8 mouse cellular contexts compared by ENCODE assay signal in genomic region chr11:69452114-69452867, GRCm38 (mm10). TPM values are rescaled to one million over a fixed set of nuclear protein-coding genes. Genes with fewer than 3 reads are reported as not detected.
DNase-seq lines count a peak whose midpoint lies in the region; ATAC-seq and TF ChIP-seq lines count a peak whose summit lies in the region.

No protein-coding gene starts in this region.

- no peak overlapping the region for H3K4me2 ChIP-seq in forebrain, postnatal 0 days (ENCODE audit: low read depth)
- H3K4me2 ChIP-seq in embryonic facial prominence, embryonic 12.5 days (replicated peaks) = 0 out of 2 replicates have a peak overlapping the region, but pooled peaks have one; percentile 2
- H3K4me2 ChIP-seq in intestine, embryonic 15.5 days (replicated peaks) = peak overlapping the region; percentile 35; the same call in 1 of the 2 replicates
- peak overlapping the region; percentile 48 for H3K4me2 ChIP-seq in lung, embryonic 14.5 days

- DNase-seq in forebrain, embryonic 10.5 days (ENCODE audit: extremely low spot score, low spot score) = no peak
- DNase-seq in forebrain, postnatal 0 days = no peak
- peak; percentile 53 for DNase-seq in lung, embryonic 14.5 days
- no peak for DNase-seq in left cerebral cortex, adult 2 months (ENCODE audit: extremely low spot score in 1 of 2, low spot score in 2 of 2)

- no peaks in the 10 kb centered on the region for H3K9me3 ChIP-seq in forebrain, embryonic 10.5 days
- H3K9me3 ChIP-seq in forebrain, postnatal 0 days (ENCODE audit: low read length) = no peaks in the 10 kb centered on the region
- H3K9me3 ChIP-seq in embryonic facial prominence, embryonic 12.5 days = no peaks in the 10 kb centered on the region
- no peaks in the 10 kb centered on the region for H3K9me3 ChIP-seq in intestine, embryonic 15.5 days
- H3K9me3 ChIP-seq in lung, embryonic 14.5 days (ENCODE audit: low read depth, low read length) = no peaks in the 10 kb centered on the region

- no peak overlapping the region for H3K9ac ChIP-seq in forebrain, postnatal 0 days
- H3K9ac ChIP-seq in embryonic facial prominence, embryonic 12.5 days = no peak overlapping the region
- no peak overlapping the region; the same call in 1 of the 2 replicates for H3K9ac ChIP-seq in intestine, embryonic 15.5 days
- no peak overlapping the region; the same call in 1 of the 2 replicates for H3K9ac ChIP-seq in lung, embryonic 14.5 days

- TF ChIP-seq CTCF in forebrain, postnatal 0 days (IDR thresholded peaks at IDR 0.05; ENCODE audit: low read depth) = no peak
- TF ChIP-seq CTCF in lung, embryonic 14.5 days (IDR thresholded peaks at IDR 0.05; ENCODE audit: low read depth) = no peak
- no peak for TF ChIP-seq CTCF in left cerebral cortex, adult 2 months (IDR thresholded peaks at IDR 0.05)

- intact Hi-C loops in left cerebral cortex, adult 2 months (cut with DNase I) = no loop called here

- ATAC-seq in forebrain, postnatal 0 days = no peak
- ATAC-seq in embryonic facial prominence, embryonic 12.5 days (ENCODE audit: insufficient number of reproducible peaks, insufficient read depth, low FRiP score, low TSS enrichment) = no peak; the same call in 1 of the 2 replicates
- ATAC-seq in intestine, embryonic 15.5 days = peak; percentile 61; the same call in 1 of the 2 replicates
- ATAC-seq in lung, embryonic 14.5 days (ENCODE audit: insufficient read depth) = no peak
- ATAC-seq in megakaryocyte, adult 5-6 weeks (ENCODE audit: poor library complexity, severe bottlenecking) = no peak
- no peak for ATAC-seq in activated CD4-positive, CD25-positive, alpha-beta regulatory T cell, adult 4 months

- H3K4me1 ChIP-seq in forebrain, embryonic 10.5 days = peaks cover 24% of the 10 kb centered on the region
- no peaks in the 10 kb centered on the region for H3K4me1 ChIP-seq in forebrain, postnatal 0 days (ENCODE audit: insufficient read depth)
- H3K4me1 ChIP-seq in embryonic facial prominence, embryonic 12.5 days = peaks cover 14% of the 10 kb centered on the region
- peaks cover 19% of the 10 kb centered on the region for H3K4me1 ChIP-seq in intestine, embryonic 15.5 days (replicated peaks)
- peaks cover 15% of the 10 kb centered on the region; the same call in 1 of the 2 replicates for H3K4me1 ChIP-seq in lung, embryonic 14.5 days (ENCODE audit: insufficient read depth)

- no peaks in the 10 kb centered on the region for H3K27me3 ChIP-seq in forebrain, embryonic 10.5 days (ENCODE audit: poor library complexity, severe bottlenecking)
- no peaks in the 10 kb centered on the region for H3K27me3 ChIP-seq in forebrain, postnatal 0 days (ENCODE audit: insufficient read depth, low read length)
- H3K27me3 ChIP-seq in embryonic facial prominence, embryonic 12.5 days = no peaks in the 10 kb centered on the region
- no peaks in the 10 kb centered on the region for H3K27me3 ChIP-seq in intestine, embryonic 15.5 days (replicated peaks)
- H3K27me3 ChIP-seq in lung, embryonic 14.5 days (ENCODE audit: insufficient read depth, low read length) = no peaks in the 10 kb centered on the region

- peak overlapping the region; percentile 44 for H3K27ac ChIP-seq in forebrain, embryonic 10.5 days
- no peak overlapping the region for H3K27ac ChIP-seq in forebrain, postnatal 0 days (ENCODE audit: low read depth, low read length)
- H3K27ac ChIP-seq in embryonic facial prominence, embryonic 12.5 days = peak overlapping the region; percentile 76
- peak overlapping the region; percentile 55 for H3K27ac ChIP-seq in intestine, embryonic 15.5 days
- peak overlapping the region; percentile 58; the same call in 1 of the 2 replicates for H3K27ac ChIP-seq in lung, embryonic 14.5 days (ENCODE audit: low read depth)
- no peak overlapping the region for H3K27ac ChIP-seq in left cerebral cortex, adult 2 months

- H3K4me3 ChIP-seq in forebrain, embryonic 10.5 days = no peak overlapping the region
- no peak overlapping the region for H3K4me3 ChIP-seq in forebrain, postnatal 0 days (ENCODE audit: low read depth, low read length)
- H3K4me3 ChIP-seq in embryonic facial prominence, embryonic 12.5 days = no peak overlapping the region
- no peak overlapping the region for H3K4me3 ChIP-seq in intestine, embryonic 15.5 days (replicated peaks)
- H3K4me3 ChIP-seq in lung, embryonic 14.5 days (ENCODE audit: low read depth, low read length) = peak overlapping the region; percentile 11; the same call in 1 of the 2 replicates
- no peak overlapping the region for H3K4me3 ChIP-seq in left cerebral cortex, adult 2 months

- no peaks in the 10 kb centered on the region for H3K36me3 ChIP-seq in forebrain, embryonic 10.5 days (replicated peaks)
- no peaks in the 10 kb centered on the region for H3K36me3 ChIP-seq in forebrain, postnatal 0 days (ENCODE audit: insufficient read depth)
- no peaks in the 10 kb centered on the region for H3K36me3 ChIP-seq in embryonic facial prominence, embryonic 12.5 days
- H3K36me3 ChIP-seq in intestine, embryonic 15.5 days = no peaks in the 10 kb centered on the region
- no peaks in the 10 kb centered on the region for H3K36me3 ChIP-seq in lung, embryonic 14.5 days (ENCODE audit: insufficient read depth)

- 68% methylated on average over 23 of the region's 23 CpGs for WGBS in forebrain, embryonic 10.5 days
- 62% methylated on average over 23 of the region's 23 CpGs for WGBS in forebrain, postnatal 0 days
- WGBS in embryonic facial prominence, embryonic 12.5 days = 54% methylated on average over 23 of the region's 23 CpGs
- WGBS in intestine, embryonic 15.5 days = 49% methylated on average over 23 of the region's 23 CpGs
- WGBS in lung, embryonic 14.5 days = 44% methylated on average over 23 of the region's 23 CpGs

RNA-seq across cellular contexts. Expression of gene Kdm6b, which starts 38.8 kb away (rescaled TPM):
- polyA plus RNA-seq in forebrain, embryonic 10.5 days (2016; fragmentation: Nextera tagmentation; extraction: Ambion mirVana) = 31.7 TPM in 2 replicates
- total RNA-seq in forebrain, postnatal 0 days (2014; rRNA removed) = 10.2 and 15.0 TPM in 2 replicates
- polyA plus RNA-seq in forebrain, postnatal 0 days (2015; fragmentation: Nextera tagmentation; extraction: Ambion mirVana) = 18.1 and 30.2 TPM in 2 replicates
- polyA plus RNA-seq in embryonic facial prominence, embryonic 12.5 days (2016; fragmentation: Nextera tagmentation; extraction: Ambion mirVana) = 42.3 and 43.4 TPM in 2 replicates
- polyA plus RNA-seq in intestine, embryonic 15.5 days (2015; fragmentation: Nextera tagmentation; extraction: Ambion mirVana) = 23.7 and 24.3 TPM in 2 replicates
- 22.9 and 24.4 TPM in 2 replicates for polyA plus RNA-seq in lung, embryonic 14.5 days (2014; fragmentation: Nextera tagmentation; extraction: Ambion mirVana)
- 27.1 and 29.0 TPM in 2 replicates for total RNA-seq in megakaryocyte, adult 5-6 weeks (2015)
- 5.0 and 6.7 TPM in 2 replicates for total RNA-seq in megakaryocyte, adult 5-6 weeks (2017)
- 10 to 100 TPM; 23.6 to 28.3 TPM for polyA plus RNA-seq in activated CD4-positive, CD25-positive, alpha-beta regulatory T cell, adult 4 months (2017; shearing (Covaris generic))
- 10 to 100 TPM; 31.1 to 45.3 TPM for total RNA-seq in left cerebral cortex, adult 2 months (2021)

RNA-seq across cellular contexts. Expression of gene Tmem88, which starts 54.3 kb away (rescaled TPM):
- 23.3 and 23.4 TPM in 2 replicates for polyA plus RNA-seq in forebrain, embryonic 10.5 days (2016; fragmentation: Nextera tagmentation; extraction: Ambion mirVana)
- 2.0 and 2.4 TPM in 2 replicates for total RNA-seq in forebrain, postnatal 0 days (2014; rRNA removed)
- polyA plus RNA-seq in forebrain, postnatal 0 days (2015; fragmentation: Nextera tagmentation; extraction: Ambion mirVana) = 6.8 and 7.7 TPM in 2 replicates
- polyA plus RNA-seq in embryonic facial prominence, embryonic 12.5 days (2016; fragmentation: Nextera tagmentation; extraction: Ambion mirVana) = 18.1 and 21.3 TPM in 2 replicates
- 30.7 and 32.1 TPM in 2 replicates for polyA plus RNA-seq in intestine, embryonic 15.5 days (2015; fragmentation: Nextera tagmentation; extraction: Ambion mirVana)
- polyA plus RNA-seq in lung, embryonic 14.5 days (2014; fragmentation: Nextera tagmentation; extraction: Ambion mirVana) = 37.5 and 39.1 TPM in 2 replicates
- 0.14 TPM in 1 of 2 replicates, not detected in the other for total RNA-seq in megakaryocyte, adult 5-6 weeks (2015)
- 0.18 TPM in 1 of 2 replicates, not detected in the other for total RNA-seq in megakaryocyte, adult 5-6 weeks (2017)
- polyA plus RNA-seq in activated CD4-positive, CD25-positive, alpha-beta regulatory T cell, adult 4 months (2017; shearing (Covaris generic)) = under 1 TPM; 0.22 to 0.51 TPM
- 1 to 10 TPM; 2.9 to 3.8 TPM for total RNA-seq in left cerebral cortex, adult 2 months (2021)

RNA-seq across cellular contexts. Expression of gene Cyb5d1, which starts 56.9 kb away (rescaled TPM):
- 47.3 and 54.6 TPM in 2 replicates for polyA plus RNA-seq in forebrain, embryonic 10.5 days (2016; fragmentation: Nextera tagmentation; extraction: Ambion mirVana)
- total RNA-seq in forebrain, postnatal 0 days (2014; rRNA removed) = 21.1 and 28.9 TPM in 2 replicates
- polyA plus RNA-seq in forebrain, postnatal 0 days (2015; fragmentation: Nextera tagmentation; extraction: Ambion mirVana) = 17.0 and 24.2 TPM in 2 replicates
- 44.6 and 50.0 TPM in 2 replicates for polyA plus RNA-seq in embryonic facial prominence, embryonic 12.5 days (2016; fragmentation: Nextera tagmentation; extraction: Ambion mirVana)
- 22.7 and 24.8 TPM in 2 replicates for polyA plus RNA-seq in intestine, embryonic 15.5 days (2015; fragmentation: Nextera tagmentation; extraction: Ambion mirVana)
- polyA plus RNA-seq in lung, embryonic 14.5 days (2014; fragmentation: Nextera tagmentation; extraction: Ambion mirVana) = 26.8 and 27.2 TPM in 2 replicates
- 11.6 and 15.3 TPM in 2 replicates for total RNA-seq in megakaryocyte, adult 5-6 weeks (2015)
- total RNA-seq in megakaryocyte, adult 5-6 weeks (2017) = 24.0 and 28.1 TPM in 2 replicates
- 10 to 100 TPM in 1 of 2 experiments, 1 to 10 TPM in 1; 9.4 to 17.9 TPM for polyA plus RNA-seq in activated CD4-positive, CD25-positive, alpha-beta regulatory T cell, adult 4 months (2017; shearing (Covaris generic))
- 10 to 100 TPM; 40.7 to 45.6 TPM for total RNA-seq in left cerebral cortex, adult 2 months (2021)

RNA-seq across cellular contexts. Expression of gene Naa38, which starts 57.0 kb away (rescaled TPM):
- 131 and 136 TPM in 2 replicates for polyA plus RNA-seq in forebrain, embryonic 10.5 days (2016; fragmentation: Nextera tagmentation; extraction: Ambion mirVana)
- total RNA-seq in forebrain, postnatal 0 days (2014; rRNA removed) = 47.7 and 59.2 TPM in 2 replicates
- polyA plus RNA-seq in forebrain, postnatal 0 days (2015; fragmentation: Nextera tagmentation; extraction: Ambion mirVana) = 125 and 141 TPM in 2 replicates
- polyA plus RNA-seq in embryonic facial prominence, embryonic 12.5 days (2016; fragmentation: Nextera tagmentation; extraction: Ambion mirVana) = 126 and 129 TPM in 2 replicates
- polyA plus RNA-seq in intestine, embryonic 15.5 days (2015; fragmentation: Nextera tagmentation; extraction: Ambion mirVana) = 154 and 182 TPM in 2 replicates
- polyA plus RNA-seq in lung, embryonic 14.5 days (2014; fragmentation: Nextera tagmentation; extraction: Ambion mirVana) = 169 and 173 TPM in 2 replicates
- 90.6 and 105 TPM in 2 replicates for total RNA-seq in megakaryocyte, adult 5-6 weeks (2015)
- 147 and 161 TPM in 2 replicates for total RNA-seq in megakaryocyte, adult 5-6 weeks (2017)
- polyA plus RNA-seq in activated CD4-positive, CD25-positive, alpha-beta regulatory T cell, adult 4 months (2017; shearing (Covaris generic)) = 100 to 1,000 TPM; 146 TPM
- 100 to 1,000 TPM in 1 of 2 experiments, 10 to 100 TPM in 1; 94.0 to 113 TPM for total RNA-seq in left cerebral cortex, adult 2 months (2021)

Comparison
In these comparisons a context has a peak if more than half of its experiments do, and no peak if none do; other contexts are left out.
1. H3K27ac ChIP-seq: peak in forebrain, embryonic 10.5 days (single experiment), embryonic facial prominence, embryonic 12.5 days (single experiment), intestine, embryonic 15.5 days (single experiment) and lung, embryonic 14.5 days (single experiment); none in forebrain, postnatal 0 days (single experiment) and left cerebral cortex, adult 2 months (single experiment).